Comparison of ENCODE assay signal across 9 mouse cellular contexts in genomic region chr6:127405682-127406081, GRCm38 (mm10). TPM values are rescaled to one million over a fixed set of nuclear protein-coding genes. Genes with fewer than 3 reads are reported as not detected.
DNase-seq lines count a peak whose midpoint lies in the region; ATAC-seq and TF ChIP-seq lines count a peak whose summit lies in the region.
"Had no signal": no experiment of that assay in that cellular context is flagged by ENCODE, and none has a peak within 500 bp of the region (broad histone marks: within the 10 kb centered on the region; RNA-seq: fewer than 3 reads in every experiment).

No protein-coding gene starts in this region.

- H3K27me3 ChIP-seq in forebrain, embryonic 12.5 days: no peaks in the 10 kb centered on the region
- H3K27me3 ChIP-seq in midbrain, postnatal 0 days (ENCODE audit: insufficient read depth, low read length): no peaks in the 10 kb centered on the region
- H3K27me3 ChIP-seq in thymus, adult 2 months (ENCODE audit: control insufficient read depth, insufficient read depth, low read length): no peaks in the 10 kb centered on the region

- no peak for TF ChIP-seq POLR2A in brain, embryonic 14.5 days (IDR thresholded peaks at IDR 0.05; ENCODE audit: borderline replicate concordance, extremely low read depth, insufficient read depth, insufficient read length, poor library complexity, severe bottlenecking)
- TF ChIP-seq POLR2A in lung, adult 2 months (IDR thresholded peaks at IDR 0.05; ENCODE audit: borderline replicate concordance, extremely low read depth, low read depth, low read length): no peak
- no peak for TF ChIP-seq POLR2A in thymus, adult 2 months (IDR thresholded peaks at IDR 0.05; ENCODE audit: control insufficient read depth, extremely low read depth, insufficient read depth, low read length, poor library complexity)

- no peak for TF ChIP-seq CTCF in brain, embryonic 14.5 days (IDR thresholded peaks at IDR 0.05; ENCODE audit: borderline replicate concordance, extremely low read depth, insufficient read depth, insufficient read length)
- no peak for TF ChIP-seq CTCF in midbrain, postnatal 0 days (IDR thresholded peaks at IDR 0.05)
- TF ChIP-seq CTCF in lung, adult 2 months (IDR thresholded peaks at IDR 0.05; ENCODE audit: insufficient read depth, low read length): no peak
- TF ChIP-seq CTCF in thymus, adult 2 months (IDR thresholded peaks at IDR 0.05; ENCODE audit: borderline replicate concordance, control insufficient read depth, extremely low read depth, insufficient read depth, low read length, poor library complexity): no peak

- 8% methylated on average over 7 of the region's 7 CpGs for WGBS in forebrain, embryonic 12.5 days
- WGBS in midbrain, postnatal 0 days: 22% methylated on average over 7 of the region's 7 CpGs
- WGBS in lung, adult 2 months: 84% methylated on average over 7 of the region's 7 CpGs
- WGBS in thymus, adult 2 months: 94% methylated on average over 7 of the region's 7 CpGs

- H3K9ac ChIP-seq in forebrain, embryonic 12.5 days: no peak overlapping the region
- no peak overlapping the region for H3K9ac ChIP-seq in midbrain, postnatal 0 days (replicated peaks; ENCODE audit: low read length, poor library complexity, severe bottlenecking)

- H3K4me1 ChIP-seq in forebrain, embryonic 12.5 days: peaks cover 42% of the 10 kb centered on the region
- H3K4me1 ChIP-seq in midbrain, postnatal 0 days (ENCODE audit: insufficient read depth, low read length): no peaks in the 10 kb centered on the region
- H3K4me1 ChIP-seq in lung, adult 2 months (ENCODE audit: control insufficient read depth, insufficient read depth, low read length): no peaks in the 10 kb centered on the region
- 0 out of 2 replicates have a peak, but pooled peaks cover 5% of the 10 kb centered on the region for H3K4me1 ChIP-seq in thymus, adult 2 months (replicated peaks; ENCODE audit: control insufficient read depth, insufficient read depth, low read length)

- no peak overlapping the region for H3K4me3 ChIP-seq in forebrain, embryonic 12.5 days (replicated peaks)
- H3K4me3 ChIP-seq in midbrain, postnatal 0 days (ENCODE audit: low read depth, low read length): no peak overlapping the region
- H3K4me3 ChIP-seq in lung, adult 2 months (replicated peaks; ENCODE audit: extremely low read depth, low read depth, low read length): no peak overlapping the region
- no peak overlapping the region for H3K4me3 ChIP-seq in thymus, adult 2 months (ENCODE audit: control insufficient read depth, insufficient read depth, low read length)

- peak; percentile 68 for ATAC-seq in forebrain, embryonic 12.5 days (ENCODE audit: low FRiP score)
- ATAC-seq in midbrain, postnatal 0 days (ENCODE audit: low FRiP score): peak; percentile 57; the same call in 1 of the 2 replicates

- no peaks in the 10 kb centered on the region for H3K9me3 ChIP-seq in forebrain, embryonic 12.5 days
- no peaks in the 10 kb centered on the region for H3K9me3 ChIP-seq in midbrain, postnatal 0 days (ENCODE audit: low read length)

- peak overlapping the region; percentile 91 for H3K27ac ChIP-seq in forebrain, embryonic 12.5 days
- H3K27ac ChIP-seq in midbrain, postnatal 0 days (ENCODE audit: low read depth, low read length): no peak overlapping the region
- H3K27ac ChIP-seq in thymus, adult 2 months (ENCODE audit: control insufficient read depth, insufficient read depth, low read length): no peak overlapping the region

- peak; percentile 96 for DNase-seq in brain, embryonic 14.5 days (ENCODE audit: low read depth)
- DNase-seq in layer of hippocampus, adult 8-10 months (ENCODE audit: low spot score in 2 of 2): peak; percentile 23 to 26
- DNase-seq in midbrain, postnatal 0 days (ENCODE audit: low spot score): peak; percentile 83
- DNase-seq in lung, adult 2 months: no peak
- DNase-seq in thymus, adult 2 months: no peak
- DNase-seq in spleen, adult 12 weeks (ENCODE audit: low spot score): no peak
- DNase-seq: adrenal gland, postnatal 25 days; kidney, postnatal 25 days had no signal

- 0 out of 2 replicates have a peak overlapping the region, but pooled peaks have one; percentile 9 for H3K4me2 ChIP-seq in forebrain, embryonic 12.5 days
- H3K4me2 ChIP-seq in midbrain, postnatal 0 days (ENCODE audit: low read depth, low read length, poor library complexity, severe bottlenecking): no peak overlapping the region

- no peaks in the 10 kb centered on the region for H3K36me3 ChIP-seq in forebrain, embryonic 12.5 days (replicated peaks)
- no peaks in the 10 kb centered on the region for H3K36me3 ChIP-seq in midbrain, postnatal 0 days (ENCODE audit: insufficient read depth, low read length)
- H3K36me3 ChIP-seq in thymus, adult 2 months (ENCODE audit: control insufficient read depth, insufficient read depth, low read length): no peaks in the 10 kb centered on the region

RNA-seq across cellular contexts. Expression of gene Parp11, which starts 41.0 kb away (rescaled TPM):
- 86.1 and 86.6 TPM in 2 replicates for polyA plus RNA-seq in brain, embryonic 14.5 days (2012; rRNA removed)
- polyA plus RNA-seq in forebrain, embryonic 12.5 days (2016; fragmentation: Nextera tagmentation; extraction: Ambion mirVana): 69.2 and 75.3 TPM in 2 replicates
- total RNA-seq in layer of hippocampus, adult 8-10 months (2022): 10 to 100 TPM; 27.1 to 37.1 (median 31.1) TPM
- total RNA-seq in midbrain, postnatal 0 days (2014; rRNA removed): 68.5 and 73.2 TPM in 2 replicates
- 51.5 and 57.2 TPM in 2 replicates for polyA plus RNA-seq in midbrain, postnatal 0 days (2015; fragmentation: Nextera tagmentation; extraction: Ambion mirVana)
- polyA plus RNA-seq in lung, adult 2 months (2012; rRNA removed): 6.5 and 10.2 TPM in 2 replicates
- polyA plus RNA-seq in thymus, adult 2 months (2012; rRNA removed): 43.6 and 50.7 TPM in 2 replicates

Comparison
In these comparisons a context has a peak if more than half of its experiments do, and no peak if none do; other contexts are left out.
1. DNase-seq: peak in brain, embryonic 14.5 days (single experiment), layer of hippocampus, adult 8-10 months (2 of 2) and midbrain, postnatal 0 days (single experiment); none in lung, adult 2 months (single experiment), thymus, adult 2 months (single experiment) and spleen, adult 12 weeks (single experiment).